Mouse (Mus musculus): ENCODE data around the gene Npy5r.

Gene Npy5r

GRCm38 (mm10) chr8:66687511-66688329 is at the start of gene Npy5r:
Npy5r (minus strand) TSS chr8:66688128.
- CTCF ChIA-PET: no interaction called here

- CTCF ChIA-PET: no interaction called here
Measured at GRCm38 (mm10) chr8:66731957-66732356, 44.0 kb upstream of the Npy5r start.

- CTCF ChIA-PET: interaction anchor here (0.6 kb wide), 1 partner anchor 29 kb away, joined by 4 read pairs; no protein-coding TSS in a partner anchor
Measured at GRCm38 (mm10) chr8:66729446-66729845, 41.5 kb upstream of the Npy5r start.

DNA sequence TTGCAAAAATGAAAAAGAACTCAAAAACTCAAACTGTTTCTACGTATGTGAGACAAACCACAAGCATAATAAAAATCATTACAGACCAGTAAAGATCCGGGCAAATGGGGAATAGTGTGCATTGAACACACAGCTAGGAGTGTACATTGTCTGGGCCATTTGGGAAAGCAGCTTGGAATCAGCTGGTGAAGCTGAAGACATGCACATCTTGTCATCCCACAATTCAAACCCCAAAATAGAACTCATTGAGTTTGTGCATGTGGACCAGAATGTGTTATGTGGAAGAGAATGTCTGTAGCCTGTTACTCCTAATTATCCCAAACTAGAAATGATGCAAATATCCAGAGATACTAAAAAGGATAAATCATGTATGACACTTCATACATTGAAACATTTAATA is 34.9 kb upstream of the Npy5r start:
- CTCF ChIA-PET: no interaction called here

DNA sequence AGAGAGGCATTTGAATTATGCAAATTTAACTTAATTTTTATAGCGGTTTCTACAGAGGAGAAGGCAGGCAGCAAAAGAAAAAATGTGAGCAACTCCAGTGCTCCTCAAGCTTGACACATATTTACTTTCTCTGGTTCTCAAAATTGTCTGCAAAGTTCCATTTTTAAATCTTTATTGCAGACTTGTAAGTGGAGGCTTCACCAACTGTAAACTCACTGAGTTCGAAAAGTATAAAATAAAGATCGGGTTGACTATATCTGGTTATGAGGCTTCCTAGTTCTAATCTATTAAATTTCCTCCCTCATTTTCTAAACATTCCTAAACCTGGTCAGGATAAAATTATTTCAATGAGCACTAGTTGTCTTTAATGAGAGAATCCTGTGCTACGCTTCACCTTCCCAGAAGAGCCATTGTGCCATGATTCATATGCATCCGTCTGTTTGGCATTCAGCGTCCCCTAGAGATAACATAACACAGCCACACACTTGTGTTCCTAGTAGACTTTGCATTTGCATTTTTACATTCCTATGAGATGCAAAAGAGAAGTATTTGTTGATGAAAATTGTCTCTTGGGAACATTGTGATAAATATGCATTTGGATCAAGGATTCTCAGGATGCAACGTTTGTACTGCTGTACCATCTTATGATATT is 26.5 kb upstream of the Npy5r start:
- CTCF ChIA-PET: no interaction called here

- CTCF ChIA-PET: interaction anchor here (0.5 kb wide), 1 partner anchor 629 kb away, joined by 3 read pairs; no protein-coding TSS in a partner anchor
Measured at GRCm38 (mm10) chr8:66698782-66699181, 10.9 kb upstream of the Npy5r start.

GRCm38 (mm10) chr8:66698011-66698410 is 10.1 kb upstream of the Npy5r start:
- CTCF ChIA-PET: no interaction called here

GRCm38 (mm10) chr8:66696970-66697843 is 9.3 kb upstream of the Npy5r start, which contains the start of gene Npy1r:
Npy1r (plus strand) TSS chr8:66697192.
- CTCF ChIA-PET: no interaction called here

DNA sequence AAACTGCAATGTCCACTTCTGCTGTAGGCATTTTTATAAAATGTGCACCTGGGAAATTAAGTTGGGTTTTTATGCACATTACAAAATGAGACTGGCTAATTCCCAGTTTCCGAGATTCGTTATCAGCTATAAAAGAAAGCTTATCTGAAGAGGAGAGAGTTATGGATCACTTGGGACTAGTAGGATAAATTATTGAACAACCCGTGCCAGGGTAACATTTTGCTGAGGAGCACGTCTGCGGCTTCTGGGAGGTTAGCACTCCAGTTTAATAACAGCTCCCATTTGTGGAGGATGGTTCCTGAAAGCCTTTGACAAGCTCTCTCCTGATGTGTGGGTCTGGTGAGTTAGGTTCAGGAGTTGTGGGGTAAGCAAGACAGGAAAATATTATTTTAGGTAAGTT is 2.5 kb upstream of the Npy5r start:
- CTCF ChIA-PET: no interaction called here

DNA sequence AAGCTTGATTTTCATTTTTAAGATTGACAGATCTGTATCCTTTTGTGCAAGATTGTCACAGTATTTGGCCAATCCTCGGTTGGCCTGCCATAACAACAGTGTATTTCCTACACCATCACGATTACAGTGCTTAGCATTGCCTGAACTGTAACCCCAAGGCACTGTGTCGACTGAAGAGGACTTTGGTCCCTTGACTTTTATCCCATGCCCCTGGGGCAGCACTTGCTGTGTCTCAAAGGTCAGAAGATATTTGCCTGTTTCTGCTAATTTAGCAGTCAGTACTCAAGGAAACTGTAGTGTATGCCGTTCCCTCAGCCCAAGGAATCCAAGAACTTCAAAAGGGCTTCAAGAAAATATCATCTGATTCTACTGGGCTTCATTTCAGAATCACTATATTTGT is 871 bp upstream of the Npy5r start:
- CTCF ChIA-PET: no interaction called here

GRCm38 (mm10) chr8:66688395-66688794 is 467 bp upstream of the Npy5r start:
- CTCF ChIA-PET: no interaction called here

- CTCF ChIA-PET: no interaction called here
Measured at GRCm38 (mm10) chr8:66681261-66681660, 6.7 kb downstream of the Npy5r start.

DNA sequence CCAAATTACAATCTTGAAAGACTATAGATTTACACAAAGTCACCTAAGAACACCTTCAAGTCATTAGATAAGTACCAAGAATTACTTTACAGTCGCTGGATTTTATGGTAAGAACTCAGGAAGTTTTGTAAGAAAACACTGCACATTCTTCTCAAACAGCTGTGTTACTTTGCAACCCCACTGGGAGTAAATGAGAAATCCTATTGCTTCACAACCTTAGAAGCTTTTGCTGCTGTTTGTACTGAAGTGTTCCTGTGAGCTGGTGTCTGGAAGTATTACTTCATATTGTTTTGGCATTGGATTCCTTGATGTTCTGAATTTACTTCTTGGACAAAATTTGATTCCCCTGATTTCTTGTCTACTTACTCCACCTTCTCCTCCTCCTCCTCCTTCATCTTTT is 57.2 kb downstream of the Npy5r start:
- CTCF ChIA-PET: no interaction called here
